Mouse (Mus musculus): Measurements from ENCODE around the gene Tax1bp3. TPM values are rescaled to one million over a fixed set of nuclear protein-coding genes. Genes with fewer than 3 reads are reported as not detected.
A peak's percentile ranks its signal among the peaks of the same experiment; 100 is the strongest.

The Tax1bp3 gene
- polyA plus RNA-seq (2015; fragmentation: Nextera tagmentation; extraction: Ambion mirVana) = 199 and 208 TPM in 2 replicates

- Histone ChIP-seq H3K27me3 (no peaks in the 10 kb centered on the region), H3K9me3 (no peaks in the 10 kb centered on the region), H3K27ac (peak within 1 kb of the TSS; percentile 94), H3K4me1 (peaks cover 34% of the 10 kb centered on the region), H3K9ac (peak within 1 kb of the TSS; percentile 95), H3K4me2 (peak within 1 kb of the TSS; percentile 72), H3K4me3 (peak within 1 kb of the TSS; percentile 98), H3K36me3 (peaks cover 32% of the 10 kb centered on the region)
- peak; percentile 98 for ATAC-seq (ENCODE audit: insufficient number of reproducible peaks, insufficient read depth, low FRiP score, low TSS enrichment, low read depth)
- WGBS = under 1% methylated on average over 81 of the region's 81 CpGs
Observed at GRCm38 (mm10) chr11:73176608-73177508, at the start of gene Tax1bp3, which contains the start of gene Emc6. TSS of gene Tax1bp3 (plus strand) at chr11:73177083. TSS of gene Emc6 (minus strand) at chr11:73177037.

GRCm38 (mm10) chr11:73131020-73131419, 45.9 kb upstream of the Tax1bp3 start:
- Histone ChIP-seq H3K27me3 (no peaks in the 10 kb centered on the region), H3K9me3 (no peaks in the 10 kb centered on the region), H3K36me3 (peaks cover 39% of the 10 kb centered on the region), H3K4me1 (peaks cover 17% of the 10 kb centered on the region), H3K4me3 (no peak overlapping the region), H3K9ac (no peak overlapping the region), H3K27ac (no peak overlapping the region), H3K4me2 (no peak overlapping the region)
- no peak for ATAC-seq (ENCODE audit: insufficient number of reproducible peaks, insufficient read depth, low FRiP score, low TSS enrichment, low read depth)
- 79% methylated on average over 7 of the region's 7 CpGs for WGBS

- Histone ChIP-seq H3K9me3 (no peaks in the 10 kb centered on the region), H3K27me3 (no peaks in the 10 kb centered on the region), H3K4me2 (no peak overlapping the region), H3K36me3 (peaks cover 41% of the 10 kb centered on the region), H3K4me3 (no peak overlapping the region), H3K9ac (no peak overlapping the region), H3K27ac (no peak overlapping the region), H3K4me1 (peaks cover 33% of the 10 kb centered on the region)
- no peak for ATAC-seq (ENCODE audit: insufficient number of reproducible peaks, insufficient read depth, low FRiP score, low TSS enrichment, low read depth)
- 94% methylated on average over 6 of the region's 6 CpGs for WGBS
Observed at GRCm38 (mm10) chr11:73132999-73133398, 43.9 kb upstream of the Tax1bp3 start.

GRCm38 (mm10) chr11:73134222-73134621, 42.7 kb upstream of the Tax1bp3 start:
- no peak overlapping the region for H3K9ac ChIP-seq
- no peaks in the 10 kb centered on the region for H3K27me3 ChIP-seq
- no peaks in the 10 kb centered on the region for H3K9me3 ChIP-seq
- peaks cover 39% of the 10 kb centered on the region for H3K36me3 ChIP-seq
- 81% methylated on average over 5 of the region's 5 CpGs for WGBS
- no peak for ATAC-seq (ENCODE audit: insufficient number of reproducible peaks, insufficient read depth, low FRiP score, low TSS enrichment, low read depth)
- peak overlapping the region; percentile 12 for H3K4me2 ChIP-seq
- H3K4me3 ChIP-seq = no peak overlapping the region
- peaks cover 33% of the 10 kb centered on the region for H3K4me1 ChIP-seq
- H3K27ac ChIP-seq = no peak overlapping the region

- Histone ChIP-seq H3K4me3 (peak overlapping the region; percentile 89), H3K9ac (peak overlapping the region; percentile 88; the same call in 1 of the 2 replicates), H3K9me3 (no peaks in the 10 kb centered on the region), H3K36me3 (peaks cover 32% of the 10 kb centered on the region), H3K27me3 (no peaks in the 10 kb centered on the region), H3K27ac (no peak overlapping the region), H3K4me1 (peaks cover 33% of the 10 kb centered on the region), H3K4me2 (peak overlapping the region; percentile 87)
- no peak for ATAC-seq (ENCODE audit: insufficient number of reproducible peaks, insufficient read depth, low FRiP score, low TSS enrichment, low read depth)
- 88% methylated on average over 6 of the region's 6 CpGs for WGBS
Observed at GRCm38 (mm10) chr11:73136587-73136986, 40.3 kb upstream of the Tax1bp3 start.

GRCm38 (mm10) chr11:73137116-73137515, 39.8 kb upstream of the Tax1bp3 start:
- Histone ChIP-seq H3K4me1 (peaks cover 33% of the 10 kb centered on the region), H3K27ac (no peak overlapping the region), H3K4me3 (peak overlapping the region; percentile 89), H3K27me3 (no peaks in the 10 kb centered on the region), H3K36me3 (peaks cover 32% of the 10 kb centered on the region), H3K4me2 (peak overlapping the region; percentile 87), H3K9me3 (no peaks in the 10 kb centered on the region), H3K9ac (peak overlapping the region; percentile 88)
- 38% methylated on average over 11 of the region's 11 CpGs for WGBS
- ATAC-seq (ENCODE audit: insufficient number of reproducible peaks, insufficient read depth, low FRiP score, low TSS enrichment, low read depth) = no peak

GRCm38 (mm10) chr11:73137591-73138501, 39.0 kb upstream of the Tax1bp3 start, which contains the start of gene Haspin:
TSS of gene Haspin (minus strand) at chr11:73138294.
- under 1% methylated on average over 84 of the region's 84 CpGs for WGBS
- Histone ChIP-seq H3K4me1 (peaks cover 33% of the 10 kb centered on the region), H3K9me3 (no peaks in the 10 kb centered on the region), H3K27ac (no peak within 1 kb of the TSS), H3K27me3 (no peaks in the 10 kb centered on the region), H3K4me2 (peak within 1 kb of the TSS; percentile 87), H3K36me3 (peaks cover 24% of the 10 kb centered on the region), H3K9ac (peak within 1 kb of the TSS; percentile 88), H3K4me3 (peak within 1 kb of the TSS; percentile 89)
- peak; percentile 89 for ATAC-seq (ENCODE audit: insufficient number of reproducible peaks, insufficient read depth, low FRiP score, low TSS enrichment, low read depth)

GRCm38 (mm10) chr11:73144261-73144681, 32.6 kb upstream of the Tax1bp3 start:
- Histone ChIP-seq H3K9me3 (no peaks in the 10 kb centered on the region), H3K4me1 (no peaks in the 10 kb centered on the region), H3K36me3 (no peaks in the 10 kb centered on the region), H3K4me3 (no peak overlapping the region), H3K9ac (no peak overlapping the region; the same call in 1 of the 2 replicates), H3K27ac (no peak overlapping the region), H3K27me3 (no peaks in the 10 kb centered on the region), H3K4me2 (no peak overlapping the region)
- ATAC-seq (ENCODE audit: insufficient number of reproducible peaks, insufficient read depth, low FRiP score, low TSS enrichment, low read depth) = no peak
- WGBS = 69% methylated on average over 1 of the region's 1 CpGs

GRCm38 (mm10) chr11:73146026-73146974, 30.6 kb upstream of the Tax1bp3 start:
- H3K27ac ChIP-seq = no peak overlapping the region
- no peak overlapping the region for H3K4me2 ChIP-seq
- H3K27me3 ChIP-seq = no peaks in the 10 kb centered on the region
- H3K9me3 ChIP-seq = no peaks in the 10 kb centered on the region
- no peaks in the 10 kb centered on the region for H3K4me1 ChIP-seq
- ATAC-seq (ENCODE audit: insufficient number of reproducible peaks, insufficient read depth, low FRiP score, low TSS enrichment, low read depth) = no peak
- WGBS = 57% methylated on average over 11 of the region's 11 CpGs
- H3K36me3 ChIP-seq = no peaks in the 10 kb centered on the region
- H3K9ac ChIP-seq = no peak overlapping the region
- no peak overlapping the region for H3K4me3 ChIP-seq

GRCm38 (mm10) chr11:73146975-73147365, 29.9 kb upstream of the Tax1bp3 start:
- Histone ChIP-seq H3K27ac (no peak overlapping the region), H3K9ac (no peak overlapping the region), H3K9me3 (no peaks in the 10 kb centered on the region), H3K36me3 (no peaks in the 10 kb centered on the region), H3K27me3 (no peaks in the 10 kb centered on the region), H3K4me1 (no peaks in the 10 kb centered on the region), H3K4me3 (no peak overlapping the region), H3K4me2 (no peak overlapping the region)
- 61% methylated on average over 7 of the region's 7 CpGs for WGBS
- ATAC-seq (ENCODE audit: insufficient number of reproducible peaks, insufficient read depth, low FRiP score, low TSS enrichment, low read depth) = no peak

Measured in embryonic facial prominence, embryonic 13.5 days (tissue).